Mouse (Mus musculus) retina, embryonic 14.5 days (tissue): Measurements from ENCODE around the gene Pdcd2.
"Not testable (repeated sequence)": the region's sequence is repeated elsewhere in the genome, so short reads cannot be mapped to it uniquely, and the experiment has no call there.

Source experiments
- DNase-seq: peaks from one replicate; pipeline ENCODE4 v3.0.0-alpha.2; 2015; ENCODE audit warnings: low spot score

Pdcd2 gene

DNA sequence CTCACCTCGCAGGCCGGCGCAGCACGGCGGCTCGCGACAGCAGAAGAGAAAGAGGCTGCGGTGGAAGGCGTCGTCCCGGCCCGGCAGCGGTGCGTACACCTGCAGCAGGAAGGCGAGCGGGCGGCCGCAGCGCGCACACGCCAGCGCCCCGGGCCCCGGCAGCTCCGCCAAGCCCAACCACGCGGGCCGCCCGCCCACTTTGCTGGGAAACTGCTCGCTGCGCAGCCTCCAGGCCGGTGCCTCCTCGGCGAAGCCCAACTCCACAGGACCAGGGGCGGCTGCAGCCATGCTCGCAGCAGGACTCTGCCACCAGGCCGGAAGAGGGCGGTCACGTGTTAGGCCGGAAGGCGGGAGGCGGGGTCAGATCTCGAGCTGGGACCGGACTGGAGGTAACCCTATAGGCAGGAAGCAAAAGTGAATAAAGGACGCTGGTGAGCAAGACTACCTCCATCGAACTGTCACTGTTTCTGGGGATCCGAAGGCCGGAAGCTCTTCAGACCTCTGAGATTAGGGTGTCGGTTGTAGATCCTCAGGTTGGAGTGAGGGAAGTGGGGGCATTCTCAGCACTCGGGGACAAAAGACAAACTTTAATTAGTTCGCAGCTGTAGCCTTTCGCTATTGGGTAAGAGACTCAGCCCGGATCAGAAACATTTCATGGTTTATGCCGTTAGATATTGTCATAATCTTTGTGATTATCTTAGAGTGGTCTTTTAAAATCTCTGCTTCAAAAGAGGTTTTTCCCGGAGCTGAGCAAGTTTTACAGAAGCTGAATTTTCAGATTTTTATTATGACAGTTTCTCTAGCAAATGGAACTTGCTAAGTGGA is at the start of gene Pdcd2:
Gene Pdcd2 (minus strand): TSS at position 316 of the 825 bp plus-strand sequence.
- peak; percentile 96 for DNase-seq

DNA sequence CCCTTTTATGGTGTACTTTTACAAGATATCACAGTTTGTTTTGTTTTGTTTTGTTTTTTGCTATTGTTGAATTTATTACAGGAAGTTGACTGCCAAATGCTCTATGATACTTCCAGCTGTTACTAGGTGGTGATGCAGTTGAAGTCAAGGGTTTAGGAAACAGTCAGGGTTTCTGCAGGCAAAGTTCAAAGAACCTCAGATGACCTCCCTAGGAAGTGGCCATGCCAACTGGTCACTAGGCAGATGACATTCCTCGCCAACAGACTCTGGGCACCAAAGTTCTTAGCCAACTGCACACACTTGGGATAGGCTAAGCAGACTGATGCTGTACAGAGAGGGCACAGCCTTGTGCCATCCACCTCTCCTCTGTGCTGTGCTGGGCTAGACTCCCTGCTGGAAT is 48.0 kb upstream of the Pdcd2 start:
- DNase-seq = no peak

GRCm38 (mm10) chr17:15566908-15567307 is 39.8 kb upstream of the Pdcd2 start:
- DNase-seq = no peak

DNA sequence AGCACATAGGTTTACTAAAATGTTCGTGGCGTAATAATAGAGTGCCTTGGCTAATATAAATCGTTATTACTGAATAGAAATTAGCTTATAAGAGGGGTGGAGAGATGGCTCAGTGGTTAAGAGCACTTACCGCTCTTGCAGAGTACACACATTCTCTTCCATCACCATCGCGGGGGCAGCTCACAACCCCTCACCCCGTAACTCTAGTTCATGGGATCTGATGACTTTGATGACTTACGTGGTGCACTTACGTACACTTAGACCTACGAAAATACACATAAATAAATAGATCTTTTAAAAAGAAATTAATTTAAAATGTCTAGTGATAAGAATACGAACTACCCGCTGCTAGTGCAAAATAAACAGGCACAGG is 37.8 kb upstream of the Pdcd2 start:
- no peak for DNase-seq

DNA sequence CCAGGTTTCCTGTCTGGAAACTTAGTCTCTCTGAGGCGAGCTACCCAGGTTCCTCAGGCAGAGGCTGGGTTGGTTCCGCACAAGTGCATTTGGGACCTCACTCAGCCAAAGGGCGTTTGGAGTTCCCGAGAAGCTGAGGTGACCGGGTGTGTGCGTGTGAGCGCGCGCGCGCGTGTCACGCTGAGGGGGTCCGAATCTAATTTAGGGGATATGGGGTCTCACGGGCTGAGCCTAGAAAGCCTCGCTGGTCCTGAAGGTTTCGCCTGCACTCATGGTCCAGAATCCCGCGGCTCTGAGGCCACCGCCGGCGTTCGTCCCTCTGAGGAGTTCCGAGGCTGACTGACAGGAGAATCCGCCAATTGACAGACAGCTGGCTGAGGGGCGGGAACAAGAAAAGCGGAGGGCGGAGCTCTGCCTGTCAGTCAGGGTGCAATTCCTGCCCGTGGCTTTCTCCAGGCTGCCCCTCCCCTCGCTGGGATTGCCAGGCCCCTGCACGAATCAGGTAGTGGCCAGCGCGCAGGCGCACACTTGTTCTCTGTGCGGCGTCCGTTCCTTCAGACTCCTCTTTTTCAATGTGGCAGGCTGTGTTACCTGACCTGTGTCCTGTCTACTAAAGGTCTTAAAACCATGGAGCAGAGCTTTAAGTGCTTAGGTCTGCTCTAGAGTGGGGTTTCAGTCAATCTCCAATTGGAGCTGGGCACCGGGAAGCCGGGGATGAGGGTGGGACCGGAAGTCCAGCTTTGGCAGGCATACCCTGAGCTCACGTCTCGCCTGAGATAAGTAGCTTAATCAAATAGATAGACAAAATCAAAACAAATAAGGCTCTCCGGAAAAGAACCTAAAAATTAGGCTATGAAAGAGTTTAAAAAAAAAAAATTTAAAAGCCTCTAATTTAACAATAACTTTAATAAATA is 37.2 kb upstream of the Pdcd2 start, which contains the start of gene Prdm9:
Gene Prdm9 (minus strand): TSS at position 341 of the 914 bp plus-strand sequence.
- DNase-seq = peak; percentile 100

GRCm38 (mm10) chr17:15559946-15560345 is 32.8 kb upstream of the Pdcd2 start:
- DNase-seq = no peak

- no peak for DNase-seq
These were observed 22.6 kb upstream of the Pdcd2 start for GRCm38 (mm10) chr17:15549713-15550112.

DNA sequence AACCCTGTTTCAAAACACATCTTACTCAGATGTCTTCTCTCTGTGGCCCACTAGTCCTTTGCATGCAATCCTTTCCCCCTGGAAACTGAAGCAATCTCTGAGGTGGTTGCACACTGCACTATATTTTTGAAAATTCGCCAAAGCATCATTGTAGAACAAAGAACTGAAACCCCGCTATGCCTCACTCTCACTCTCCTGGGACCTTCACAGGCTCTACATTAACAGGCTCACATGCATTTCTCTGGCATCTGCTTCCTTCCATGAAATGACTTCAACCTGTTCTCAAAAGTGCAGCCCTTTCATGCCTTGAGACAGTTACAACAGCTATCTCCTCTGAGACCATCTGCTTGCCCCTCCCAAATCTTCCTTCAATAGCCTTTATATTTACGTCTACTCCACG is 19.3 kb upstream of the Pdcd2 start:
- DNase-seq = no peak

GRCm38 (mm10) chr17:15543868-15544267 is 16.8 kb upstream of the Pdcd2 start:
- not testable (repeated sequence) for DNase-seq

DNA sequence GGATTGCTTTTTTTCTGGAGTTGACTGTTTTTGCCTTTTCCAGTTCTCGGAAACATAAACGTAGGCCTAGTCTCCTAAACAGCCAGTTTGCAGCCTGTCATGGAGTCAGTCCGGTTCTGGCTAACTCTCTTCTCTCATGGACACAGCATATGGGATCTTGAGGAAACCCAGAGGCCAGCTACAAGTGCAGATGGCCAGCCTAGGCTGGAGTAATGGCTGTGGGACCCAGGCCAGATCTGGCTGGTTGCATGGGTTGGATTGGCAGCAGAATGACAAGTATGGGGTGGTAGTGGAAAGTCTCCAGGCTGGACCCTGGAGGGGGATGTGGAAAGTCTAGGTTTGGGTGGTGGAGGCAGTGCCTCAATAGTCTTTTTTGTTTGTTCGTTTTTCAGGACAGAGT is 13.2 kb upstream of the Pdcd2 start:
- no peak for DNase-seq

- peak; percentile 47 for DNase-seq
These were observed 9.4 kb upstream of the Pdcd2 start for GRCm38 (mm10) chr17:15536457-15536904.

DNA sequence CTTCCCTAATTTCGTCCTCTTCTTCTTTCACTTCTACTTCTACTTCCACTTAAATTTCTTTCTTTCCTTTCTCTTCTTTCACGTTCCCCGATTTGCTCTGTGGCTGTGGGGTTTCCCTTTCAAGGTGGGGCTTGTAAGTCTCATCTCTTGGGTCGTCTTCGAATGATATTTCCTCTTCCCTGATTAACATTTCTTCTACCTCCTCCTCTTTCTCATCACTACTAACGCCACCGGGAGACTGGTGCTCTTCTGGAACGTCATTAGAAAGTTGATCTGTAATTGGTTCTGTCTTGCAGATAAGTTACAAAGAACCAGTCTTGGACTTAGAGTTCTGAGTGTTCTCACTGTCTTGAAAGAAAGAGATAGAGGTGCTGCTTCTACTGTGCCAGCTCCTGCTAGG is 8.8 kb upstream of the Pdcd2 start:
- no peak for DNase-seq

GRCm38 (mm10) chr17:15535162-15535800 is 8.2 kb upstream of the Pdcd2 start:
- DNase-seq = no peak

GRCm38 (mm10) chr17:15530141-15530540 is 3.0 kb upstream of the Pdcd2 start:
- peak; percentile 65 for DNase-seq

GRCm38 (mm10) chr17:15528887-15529286 is 1.8 kb upstream of the Pdcd2 start:
- DNase-seq = no peak

GRCm38 (mm10) chr17:15527811-15528136 is 673 bp upstream of the Pdcd2 start:
- no peak for DNase-seq

- DNase-seq = no peak
These were observed 797 bp downstream of the Pdcd2 start for GRCm38 (mm10) chr17:15526304-15526703.

DNA sequence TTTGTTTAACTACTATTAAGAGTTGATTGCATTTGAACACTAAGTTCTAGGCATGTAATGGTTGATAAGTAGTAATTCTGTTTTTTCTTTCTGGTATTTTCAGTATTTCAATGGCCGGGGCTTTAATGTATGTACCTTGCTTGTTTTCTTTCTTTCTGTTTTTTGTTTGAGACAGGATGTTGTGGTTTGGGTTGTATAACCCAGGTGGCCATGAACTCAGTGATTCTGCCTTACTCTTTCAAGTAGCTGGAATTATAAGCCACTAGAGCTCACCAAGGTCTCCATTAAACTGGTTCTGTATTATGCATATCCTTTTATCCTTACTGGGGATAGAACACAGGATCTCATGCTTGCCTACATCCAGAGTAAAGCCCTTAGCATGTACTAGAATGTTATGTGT is 8.3 kb downstream of the Pdcd2 start:
- DNase-seq = no peak

DNA sequence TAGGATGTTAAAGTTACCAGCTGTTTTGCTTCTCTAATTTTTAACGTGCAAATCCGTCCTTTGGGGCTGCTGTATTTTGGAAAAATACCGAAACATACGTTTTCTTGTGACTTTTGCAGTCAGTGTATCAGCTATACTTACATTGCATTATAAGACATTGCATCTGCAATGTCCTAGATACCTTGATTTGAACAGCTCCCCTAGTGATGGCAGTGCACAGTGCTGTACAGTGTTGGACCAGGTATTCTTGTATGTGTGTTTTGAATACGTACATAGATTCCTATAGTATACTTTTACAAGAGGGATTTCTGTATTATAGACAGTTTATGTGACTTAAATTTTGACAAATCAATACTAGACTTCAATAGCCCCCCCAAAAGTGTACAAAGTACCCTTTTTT is 8.9 kb downstream of the Pdcd2 start:
- DNase-seq = no peak

DNA sequence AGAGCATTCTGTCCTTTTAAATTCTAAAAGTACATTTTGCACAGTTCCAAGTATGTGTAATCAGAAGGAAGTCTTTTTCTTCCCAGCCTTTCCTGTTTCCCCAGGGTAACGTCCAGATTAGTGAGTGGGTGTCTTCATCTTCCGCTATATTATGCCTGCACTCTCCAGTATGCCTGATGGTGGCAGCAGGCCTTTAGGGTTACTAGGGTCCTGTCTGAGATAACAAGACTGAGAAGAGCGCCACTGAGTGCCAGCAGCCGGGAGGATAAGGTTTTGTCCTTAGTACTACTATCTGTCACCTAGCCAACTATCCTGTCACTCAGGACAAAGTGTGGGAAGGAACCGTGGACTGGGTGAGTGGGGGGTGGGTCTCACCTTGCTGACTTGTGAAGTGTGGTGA is 9.3 kb downstream of the Pdcd2 start:
- no peak for DNase-seq

- DNase-seq = no peak
These were observed 16.4 kb downstream of the Pdcd2 start for GRCm38 (mm10) chr17:15510694-15511093.

GRCm38 (mm10) chr17:15499656-15500394 is 27.3 kb downstream of the Pdcd2 start, which contains the start of the genes Psmb1 and Tbp:
Gene Psmb1, minus strand, starts transcription at chr17:15499751.
Gene Tbp, plus strand, starts transcription at chr17:15499888.
- peak; percentile 98 for DNase-seq
